Mouse (Mus musculus): ENCODE data around the gene Enpp5. TPM values are rescaled to one million over a fixed set of nuclear protein-coding genes. Genes with fewer than 3 reads are reported as not detected.

Enpp5 gene
- polyA plus RNA-seq, 1 experiment = 0.34 TPM

DNA sequence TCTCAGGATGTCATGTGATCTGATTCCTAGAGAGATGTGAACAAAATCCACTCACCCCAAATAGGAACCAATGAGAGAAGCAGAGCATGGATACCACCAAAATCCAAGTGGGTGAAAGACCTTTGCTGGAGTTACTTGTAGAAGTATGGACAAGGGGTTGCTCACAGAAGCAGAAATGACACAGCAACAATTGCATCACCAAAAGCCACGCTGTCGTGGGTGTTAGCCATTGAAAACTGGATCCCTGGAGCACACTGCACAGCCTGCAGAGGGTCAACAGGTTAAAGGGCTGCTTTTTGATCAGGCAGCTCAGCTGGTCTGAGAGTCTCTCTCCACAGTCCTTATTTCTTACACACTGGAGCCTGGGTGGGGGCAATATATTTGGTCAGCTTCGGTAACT is 3.0 kb upstream of the Enpp5 start:
- TF ChIP-seq REST (IDR thresholded peaks at IDR 0.05; ENCODE audit: insufficient read depth, insufficient read length) (no peak), POLR2AphosphoS2 (IDR thresholded peaks at IDR 0.05; ENCODE audit: insufficient read length, low read depth) (no peak), POLR2A (IDR thresholded peaks at IDR 0.05; ENCODE audit: insufficient read length, low read depth) (no peak), MAX (IDR thresholded peaks at IDR 0.05; ENCODE audit: low read depth) (no peak), USF1 (IDR thresholded peaks at IDR 0.05; ENCODE audit: low read depth) (no peak), E2F4 (IDR thresholded peaks at IDR 0.05; ENCODE audit: insufficient read depth) (no peak), MYOG (IDR thresholded peaks at IDR 0.05; ENCODE audit: control insufficient read depth in 1 of 3, insufficient read depth in 1 of 3, insufficient read length in 2 of 3, low read depth in 2 of 3) (no peak), TCF12 (IDR thresholded peaks at IDR 0.05; ENCODE audit: insufficient read depth, poor library complexity, severe bottlenecking) (no peak), MYOD1 (IDR thresholded peaks at IDR 0.05; ENCODE audit: control insufficient read depth in 1 of 3, insufficient read length in 2 of 3, low read depth in 2 of 3) (no peak), CEBPB (IDR thresholded peaks at IDR 0.05; ENCODE audit: insufficient read depth, poor library complexity, severe bottlenecking) (no peak), TCF3 (IDR thresholded peaks at IDR 0.05; ENCODE audit: insufficient read length, low read depth) (no peak), SRF (IDR thresholded peaks at IDR 0.05; ENCODE audit: control insufficient read depth, insufficient read length, low read depth) (no peak)

DNA sequence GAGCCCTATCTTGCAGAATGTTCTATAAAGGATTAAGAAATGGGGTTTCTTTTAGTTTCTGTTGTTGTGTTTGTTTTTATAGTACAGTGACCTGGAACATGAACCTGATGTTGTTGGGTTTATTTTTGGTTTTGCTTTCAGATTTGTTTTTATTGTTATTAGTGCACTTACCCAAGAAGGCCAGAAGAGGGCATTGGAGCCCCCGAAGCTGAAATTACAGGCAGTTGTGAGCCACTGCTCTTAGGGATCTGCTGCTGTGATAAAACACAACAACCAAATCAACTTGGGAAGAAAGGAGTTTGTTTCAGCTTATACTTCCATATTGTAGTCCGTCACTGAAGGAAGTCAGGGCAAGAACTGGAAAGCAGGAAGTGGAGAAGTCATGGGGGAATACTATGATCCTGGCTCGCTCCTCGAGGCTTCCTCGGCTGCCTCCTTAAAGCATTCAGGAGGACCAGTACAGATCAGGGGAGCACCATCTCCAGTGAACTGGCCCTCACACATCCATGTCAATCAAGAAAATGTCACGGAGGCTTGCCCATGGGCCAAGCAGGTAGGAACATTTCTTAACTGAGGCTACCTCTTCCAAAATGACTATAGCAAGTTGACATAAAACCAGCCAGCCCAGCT is 2.4 kb upstream of the Enpp5 start:
- Histone ChIP-seq H3ac (ENCODE audit: control insufficient read depth, insufficient read length) (no peak overlapping the region), H3K4me3 (no peak overlapping the region), H3K79me2 (ENCODE audit: control insufficient read depth, insufficient read depth) (no peaks in the 10 kb centered on the region), H3K4me2 (ENCODE audit: low read depth) (peak overlapping the region; percentile 43), H3K27me3 (ENCODE audit: control insufficient read depth, insufficient read depth, insufficient read length) (no peaks in the 10 kb centered on the region), H3K36me3 (ENCODE audit: control insufficient read depth, insufficient read depth) (no peaks in the 10 kb centered on the region)
- TF ChIP-seq POLR2A (IDR thresholded peaks at IDR 0.05; ENCODE audit: insufficient read length, low read depth) = no peak
- no peak for TF ChIP-seq E2F4 (IDR thresholded peaks at IDR 0.05; ENCODE audit: insufficient read depth)
- no peak for TF ChIP-seq REST (IDR thresholded peaks at IDR 0.05; ENCODE audit: insufficient read depth, insufficient read length)
- TF ChIP-seq MAX (IDR thresholded peaks at IDR 0.05; ENCODE audit: low read depth) = no peak
- no peak for TF ChIP-seq TCF12 (IDR thresholded peaks at IDR 0.05; ENCODE audit: insufficient read depth, poor library complexity, severe bottlenecking)
- TF ChIP-seq MYOG (IDR thresholded peaks at IDR 0.05; ENCODE audit: control insufficient read depth in 1 of 3, insufficient read depth in 1 of 3, insufficient read length in 2 of 3, low read depth in 2 of 3) = no peak
- no peak for TF ChIP-seq USF1 (IDR thresholded peaks at IDR 0.05; ENCODE audit: low read depth)
- TF ChIP-seq SRF (IDR thresholded peaks at IDR 0.05; ENCODE audit: control insufficient read depth, insufficient read length, low read depth) = no peak
- TF ChIP-seq CEBPB (IDR thresholded peaks at IDR 0.05; ENCODE audit: insufficient read depth, poor library complexity, severe bottlenecking) = no peak
- TF ChIP-seq TCF3 (IDR thresholded peaks at IDR 0.05; ENCODE audit: insufficient read length, low read depth) = no peak
- TF ChIP-seq MYOD1 (IDR thresholded peaks at IDR 0.05; ENCODE audit: control insufficient read depth in 1 of 3, insufficient read length in 2 of 3, low read depth in 2 of 3) = no peak
- TF ChIP-seq POLR2AphosphoS2 (IDR thresholded peaks at IDR 0.05; ENCODE audit: insufficient read length, low read depth) = no peak

More for the DNA sequence above, 3.0 kb upstream of the Enpp5 start:
- Histone ChIP-seq H3K4me3 (no peak overlapping the region), H3K79me2 (ENCODE audit: control insufficient read depth, insufficient read depth) (no peaks in the 10 kb centered on the region), H3K36me3 (ENCODE audit: control insufficient read depth, insufficient read depth) (no peaks in the 10 kb centered on the region), H3ac (ENCODE audit: control insufficient read depth, insufficient read length) (no peak overlapping the region), H3K4me2 (ENCODE audit: low read depth) (peak overlapping the region; percentile 43), H3K27me3 (ENCODE audit: control insufficient read depth, insufficient read depth, insufficient read length) (no peaks in the 10 kb centered on the region)

DNA sequence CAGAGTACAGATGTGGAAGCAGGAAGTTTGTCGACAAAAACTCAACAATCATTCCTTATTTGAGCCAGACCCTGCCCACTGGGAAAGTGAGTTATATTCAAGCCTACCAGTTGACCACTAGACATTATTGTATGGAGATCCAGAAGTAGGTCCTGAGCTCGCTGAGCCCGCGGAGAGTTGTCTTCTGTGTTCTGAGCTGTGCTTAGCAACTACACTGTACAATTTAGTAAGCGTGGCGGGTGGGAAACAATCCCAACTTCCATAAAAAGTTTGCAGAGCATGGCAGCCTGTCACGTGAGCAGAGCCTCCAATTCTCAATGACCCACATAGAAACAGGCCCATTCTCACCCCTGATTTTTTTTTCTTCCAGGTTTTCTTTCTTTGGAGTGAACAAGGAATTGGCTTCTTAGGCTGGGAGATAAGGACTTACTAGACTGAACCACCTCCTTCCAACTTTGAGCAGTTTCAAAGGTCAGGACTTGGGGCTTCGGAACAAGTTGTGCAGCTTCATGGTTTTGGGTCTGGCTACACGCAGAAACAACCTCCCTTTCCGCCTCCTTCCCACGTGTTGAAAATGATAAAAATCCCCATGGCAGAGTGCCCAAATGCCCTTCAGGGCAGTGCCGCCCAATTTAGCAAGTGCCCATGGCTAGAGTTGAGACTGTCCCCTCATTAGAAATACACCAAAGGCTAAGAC is 1.3 kb upstream of the Enpp5 start:
- H3ac ChIP-seq (ENCODE audit: control insufficient read depth, insufficient read length) = no peak overlapping the region
- H3K4me2 ChIP-seq (ENCODE audit: low read depth) = no peak overlapping the region
- H3K27me3 ChIP-seq (ENCODE audit: control insufficient read depth, insufficient read depth, insufficient read length) = no peaks in the 10 kb centered on the region
- H3K36me3 ChIP-seq (ENCODE audit: control insufficient read depth, insufficient read depth) = no peaks in the 10 kb centered on the region
- TF ChIP-seq MYOG (IDR thresholded peaks at IDR 0.05; ENCODE audit: control insufficient read depth in 1 of 3, insufficient read depth in 1 of 3, insufficient read length in 2 of 3, low read depth in 2 of 3) (no peak), TCF3 (IDR thresholded peaks at IDR 0.05; ENCODE audit: insufficient read length, low read depth) (no peak), POLR2A (IDR thresholded peaks at IDR 0.05; ENCODE audit: insufficient read length, low read depth) (no peak), E2F4 (IDR thresholded peaks at IDR 0.05; ENCODE audit: insufficient read depth) (no peak), MYOD1 (IDR thresholded peaks at IDR 0.05; ENCODE audit: control insufficient read depth in 1 of 3, insufficient read length in 2 of 3, low read depth in 2 of 3) (no peak), POLR2AphosphoS2 (IDR thresholded peaks at IDR 0.05; ENCODE audit: insufficient read length, low read depth) (no peak), REST (IDR thresholded peaks at IDR 0.05; ENCODE audit: insufficient read depth, insufficient read length) (no peak), TCF12 (IDR thresholded peaks at IDR 0.05; ENCODE audit: insufficient read depth, poor library complexity, severe bottlenecking) (no peak), USF1 (IDR thresholded peaks at IDR 0.05; ENCODE audit: low read depth) (no peak), MAX (IDR thresholded peaks at IDR 0.05; ENCODE audit: low read depth) (no peak), SRF (IDR thresholded peaks at IDR 0.05; ENCODE audit: control insufficient read depth, insufficient read length, low read depth) (no peak), CEBPB (IDR thresholded peaks at IDR 0.05; ENCODE audit: insufficient read depth, poor library complexity, severe bottlenecking) (no peak)
- no peak overlapping the region for H3K4me3 ChIP-seq
- H3K79me2 ChIP-seq (ENCODE audit: control insufficient read depth, insufficient read depth) = no peaks in the 10 kb centered on the region

DNA sequence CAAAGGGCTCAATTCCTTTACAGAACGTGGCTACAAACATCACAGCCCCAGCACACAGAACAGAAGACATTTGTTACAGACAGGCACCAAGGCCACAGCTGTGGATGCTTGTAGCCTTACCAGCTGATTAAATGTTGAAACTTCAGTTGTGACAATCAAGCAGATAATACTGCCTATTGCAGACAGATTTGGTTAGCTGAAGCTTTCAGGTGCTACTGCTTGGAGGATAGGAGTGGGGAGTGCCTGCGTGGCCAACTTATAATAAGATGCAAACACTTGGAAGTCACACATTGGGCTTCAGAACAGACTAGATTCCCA is 811 bp upstream of the Enpp5 start:
- Histone ChIP-seq H3ac (ENCODE audit: control insufficient read depth, insufficient read length) (no peak overlapping the region), H3K4me2 (ENCODE audit: low read depth) (no peak overlapping the region), H3K4me3 (no peak overlapping the region), H3K79me2 (ENCODE audit: control insufficient read depth, insufficient read depth) (no peaks in the 10 kb centered on the region), H3K36me3 (ENCODE audit: control insufficient read depth, insufficient read depth) (no peaks in the 10 kb centered on the region), H3K27me3 (ENCODE audit: control insufficient read depth, insufficient read depth, insufficient read length) (no peaks in the 10 kb centered on the region)
- no peak for TF ChIP-seq CEBPB (IDR thresholded peaks at IDR 0.05; ENCODE audit: insufficient read depth, poor library complexity, severe bottlenecking)
- no peak for TF ChIP-seq MAX (IDR thresholded peaks at IDR 0.05; ENCODE audit: low read depth)
- no peak for TF ChIP-seq POLR2A (IDR thresholded peaks at IDR 0.05; ENCODE audit: insufficient read length, low read depth)
- no peak for TF ChIP-seq TCF3 (IDR thresholded peaks at IDR 0.05; ENCODE audit: insufficient read length, low read depth)
- TF ChIP-seq E2F4 (IDR thresholded peaks at IDR 0.05; ENCODE audit: insufficient read depth) = no peak
- TF ChIP-seq SRF (IDR thresholded peaks at IDR 0.05; ENCODE audit: control insufficient read depth, insufficient read length, low read depth) = no peak
- TF ChIP-seq REST (IDR thresholded peaks at IDR 0.05; ENCODE audit: insufficient read depth, insufficient read length) = no peak
- TF ChIP-seq MYOG (IDR thresholded peaks at IDR 0.05; ENCODE audit: control insufficient read depth in 1 of 3, insufficient read depth in 1 of 3, insufficient read length in 2 of 3, low read depth in 2 of 3) = no peak
- TF ChIP-seq TCF12 (IDR thresholded peaks at IDR 0.05; ENCODE audit: insufficient read depth, poor library complexity, severe bottlenecking) = no peak
- no peak for TF ChIP-seq MYOD1 (IDR thresholded peaks at IDR 0.05; ENCODE audit: control insufficient read depth in 1 of 3, insufficient read length in 2 of 3, low read depth in 2 of 3)
- no peak for TF ChIP-seq POLR2AphosphoS2 (IDR thresholded peaks at IDR 0.05; ENCODE audit: insufficient read length, low read depth)
- no peak for TF ChIP-seq USF1 (IDR thresholded peaks at IDR 0.05; ENCODE audit: low read depth)

Measured in myocyte (in vitro differentiated cells).